Mouse (Mus musculus) hindbrain, embryonic 15.5 days (tissue): Measurements from ENCODE around the gene Zfp605. TPM values are rescaled to one million over a fixed set of nuclear protein-coding genes. Genes with fewer than 3 reads are reported as not detected.
"Not testable (repeated sequence)": the region's sequence is repeated elsewhere in the genome, so short reads cannot be mapped to it uniquely, and the experiment has no call there.

Source experiments
- ATAC-seq: fragments of 200-750 bp; cut with Nextera tagmentation; 2 replicates; pipeline ENCODE4 v1.8.0; 2017; ENCODE audit warnings: low read depth, moderate number of reproducible peaks, moderate TSS enrichment; ENCODE audit not compliant: low FRiP score
- H3K27ac ChIP-seq: fragments of 300-500 bp; sonication (generic); replicated peaks from 2 replicates; pipeline ENCODE4 v1.5.1; 2015; ENCODE audit warnings: mild to moderate bottlenecking, inconsistent platforms
- H3K27me3 ChIP-seq: fragments of 300-500 bp; sonication (generic); 2 replicates; pipeline ENCODE4 v1.6.1; 2015; ENCODE audit warnings: control low read depth, inconsistent platforms
- H3K36me3 ChIP-seq: fragments of 300-500 bp; sonication (generic); 2 replicates; pipeline ENCODE4 v1.6.1; 2015; ENCODE audit warnings: control low read depth, inconsistent platforms
- H3K4me1 ChIP-seq: fragments of 300-500 bp; sonication (generic); replicated peaks from 2 replicates; pipeline ENCODE4 v1.6.1; 2015; ENCODE audit warnings: control low read depth, inconsistent platforms
- H3K4me2 ChIP-seq: fragments of 300-500 bp; sonication (generic); 2 replicates; pipeline ENCODE4 v1.6.1; 2015; ENCODE audit warnings: moderate library complexity, mild to moderate bottlenecking, inconsistent platforms
- H3K4me3 ChIP-seq: fragments of 300-500 bp; sonication (generic); 2 replicates; pipeline ENCODE4 v1.5.1; 2015; ENCODE audit warnings: mild to moderate bottlenecking, inconsistent platforms
- H3K9ac ChIP-seq: fragments of 300-500 bp; sonication (generic); 2 replicates; pipeline ENCODE4 v1.6.1; 2015; ENCODE audit warnings: inconsistent platforms
- H3K9me3 ChIP-seq: fragments of 300-500 bp; sonication (generic); 2 replicates; pipeline ENCODE4 v1.6.1; 2016; ENCODE audit warnings: control low read depth, inconsistent platforms
- WGBS: fragments of 180-500 bp; shearing (Covaris S2); methylation state at CpG from one replicate; pipeline ENCODE4 v1.1.7; 2015; 5-methylcytosine and 5-hydroxymethylcytosine counted together
- polyA plus RNA-seq: library from polyadenylated mRNA; unstranded; fragments of >200 nt; fragmentation: Nextera tagmentation; extraction: Ambion mirVana; gene quantifications from 2 replicates; pipeline ENCODE4 v1.2.1, GENCODE M21; 2015

The Zfp605 gene
- 13.3 and 16.2 TPM in 2 replicates for polyA plus RNA-seq

- peak within 1 kb of the TSS; percentile 59 for H3K4me3 ChIP-seq
- no peaks in the 10 kb centered on the region for H3K9me3 ChIP-seq
- peaks cover 35% of the 10 kb centered on the region for H3K36me3 ChIP-seq
- peaks cover 18% of the 10 kb centered on the region for H3K4me1 ChIP-seq
- under 1% methylated on average over 12 of the region's 12 CpGs for WGBS
- peak within 1 kb of the TSS; percentile 60 for H3K9ac ChIP-seq
- peak within 1 kb of the TSS; percentile 94 for H3K27ac ChIP-seq
- peak within 1 kb of the TSS; percentile 76 for H3K4me2 ChIP-seq
- H3K27me3 ChIP-seq, result no peaks in the 10 kb centered on the region
- peak; percentile 77 for ATAC-seq
Measured at GRCm38 (mm10) chr5:110109991-110110441, at the start of gene Zfp605. Gene Zfp605 (plus strand): TSS chr5:110110092.

- ATAC-seq, H3K36me3 ChIP-seq, H3K4me3 ChIP-seq, H3K27ac ChIP-seq, H3K9ac ChIP-seq, H3K4me1 ChIP-seq, H3K27me3 ChIP-seq, H3K4me2 ChIP-seq: not testable (repeated sequence)
- peaks cover 13% of the 10 kb centered on the region; the same call in 1 of the 2 replicates for H3K9me3 ChIP-seq
- 96% methylated on average over 2 of the region's 2 CpGs for WGBS
Measured at GRCm38 (mm10) chr5:110072413-110072812, 37.5 kb upstream of the Zfp605 start, which contains the start of gene Gm17655. Gene Gm17655 (minus strand): TSS chr5:110072513.

GRCm38 (mm10) chr5:110082961-110083360 lies 26.9 kb upstream of the Zfp605 start:
- no peak for ATAC-seq
- no peak overlapping the region for H3K4me2 ChIP-seq
- H3K9me3 ChIP-seq, result peaks cover 22% of the 10 kb centered on the region
- no peak overlapping the region for H3K27ac ChIP-seq
- WGBS, result 88% methylated on average over 4 of the region's 4 CpGs
- no peak overlapping the region for H3K4me3 ChIP-seq
- no peaks in the 10 kb centered on the region for H3K27me3 ChIP-seq
- H3K9ac ChIP-seq, result no peak overlapping the region
- H3K4me1 ChIP-seq, result no peaks in the 10 kb centered on the region
- H3K36me3 ChIP-seq, result 0 out of 2 replicates have a peak, but pooled peaks cover 4% of the 10 kb centered on the region

- ATAC-seq, result no peak
- Histone ChIP-seq H3K4me1 (no peaks in the 10 kb centered on the region), H3K27ac (no peak overlapping the region), H3K4me3 (no peak overlapping the region), H3K27me3 (no peaks in the 10 kb centered on the region), H3K9me3 (0 out of 2 replicates have a peak, but pooled peaks cover under 1% of the 10 kb centered on the region), H3K36me3 (no peaks in the 10 kb centered on the region), H3K9ac (no peak overlapping the region), H3K4me2 (no peak overlapping the region)
- 34% methylated on average over 14 of the region's 14 CpGs for WGBS
Measured at GRCm38 (mm10) chr5:110086161-110086866, 23.6 kb upstream of the Zfp605 start.

- no peak for ATAC-seq
- peaks cover 5% of the 10 kb centered on the region; the same call in 1 of the 2 replicates for H3K4me1 ChIP-seq
- no peaks in the 10 kb centered on the region for H3K36me3 ChIP-seq
- no peak overlapping the region for H3K4me2 ChIP-seq
- no peaks in the 10 kb centered on the region for H3K27me3 ChIP-seq
- no peak overlapping the region for H3K9ac ChIP-seq
- H3K9me3 ChIP-seq, result no peaks in the 10 kb centered on the region
- H3K4me3 ChIP-seq, result no peak overlapping the region
- WGBS, result 78% methylated on average over 2 of the region's 2 CpGs
- no peak overlapping the region for H3K27ac ChIP-seq
Measured at GRCm38 (mm10) chr5:110091546-110091945, 18.3 kb upstream of the Zfp605 start.

GRCm38 (mm10) chr5:110094030-110094846 lies 15.7 kb upstream of the Zfp605 start, which contains the start of gene Gm35315:
Gene Gm35315 (minus strand): TSS chr5:110094420.
- Histone ChIP-seq H3K9ac (peak within 1 kb of the TSS; percentile 44), H3K36me3 (no peaks in the 10 kb centered on the region), H3K27me3 (no peaks in the 10 kb centered on the region), H3K27ac (peak within 1 kb of the TSS; percentile 70), H3K4me2 (peak within 1 kb of the TSS; percentile 75), H3K4me1 (peaks cover 5% of the 10 kb centered on the region; the same call in 1 of the 2 replicates), H3K4me3 (peak within 1 kb of the TSS; percentile 53), H3K9me3 (no peaks in the 10 kb centered on the region)
- peak; percentile 97 for ATAC-seq
- under 1% methylated on average over 24 of the region's 25 CpGs for WGBS

GRCm38 (mm10) chr5:110094847-110095213 lies 15.1 kb upstream of the Zfp605 start:
- WGBS, result 5% methylated on average over 4 of the region's 4 CpGs
- no peaks in the 10 kb centered on the region for H3K9me3 ChIP-seq
- peak overlapping the region; percentile 70; the same call in 1 of the 2 replicates for H3K27ac ChIP-seq
- peak overlapping the region; percentile 44 for H3K9ac ChIP-seq
- H3K36me3 ChIP-seq, result no peaks in the 10 kb centered on the region
- 0 out of 2 replicates have a peak, but pooled peaks have one; percentile 9 for ATAC-seq
- peak overlapping the region; percentile 53 for H3K4me3 ChIP-seq
- no peaks in the 10 kb centered on the region for H3K27me3 ChIP-seq
- H3K4me1 ChIP-seq, result peaks cover 5% of the 10 kb centered on the region; the same call in 1 of the 2 replicates
- H3K4me2 ChIP-seq, result peak overlapping the region; percentile 75

GRCm38 (mm10) chr5:110098991-110099477 lies 10.9 kb upstream of the Zfp605 start:
- ATAC-seq, result no peak
- WGBS, result 33% methylated on average over 1 of the region's 1 CpGs
- H3K4me2 ChIP-seq, result no peak overlapping the region

GRCm38 (mm10) chr5:110099656-110100580 lies 10.0 kb upstream of the Zfp605 start, which contains the start of gene Plcxd1:
Gene Plcxd1 (plus strand): TSS chr5:110099969.
- Histone ChIP-seq H3K9me3 (no peaks in the 10 kb centered on the region), H3K9ac (no peak within 1 kb of the TSS), H3K27ac (no peak within 1 kb of the TSS), H3K27me3 (no peaks in the 10 kb centered on the region), H3K4me1 (peaks cover 24% of the 10 kb centered on the region), H3K4me3 (peak within 1 kb of the TSS; percentile 41), H3K4me2 (peak within 1 kb of the TSS; percentile 82), H3K36me3 (peaks cover 25% of the 10 kb centered on the region)
- ATAC-seq, result 0 out of 2 replicates have a peak, but pooled peaks have one; percentile 7
- 6% methylated on average over 25 of the region's 25 CpGs for WGBS

More at GRCm38 (mm10) chr5:110098991-110099477, 10.9 kb upstream of the Zfp605 start:
- H3K4me1 ChIP-seq, result peaks cover 28% of the 10 kb centered on the region
- no peaks in the 10 kb centered on the region for H3K9me3 ChIP-seq
- no peak overlapping the region for H3K4me3 ChIP-seq
- H3K36me3 ChIP-seq, result peaks cover 16% of the 10 kb centered on the region
- no peak overlapping the region for H3K9ac ChIP-seq
- H3K27me3 ChIP-seq, result no peaks in the 10 kb centered on the region
- no peak overlapping the region for H3K27ac ChIP-seq

GRCm38 (mm10) chr5:110100921-110101631 lies 8.8 kb upstream of the Zfp605 start:
- Histone ChIP-seq H3K27ac (no peak overlapping the region), H3K4me1 (peaks cover 24% of the 10 kb centered on the region), H3K27me3 (no peaks in the 10 kb centered on the region), H3K9ac (peak overlapping the region; percentile 32), H3K9me3 (no peaks in the 10 kb centered on the region), H3K36me3 (peaks cover 36% of the 10 kb centered on the region), H3K4me3 (peak overlapping the region; percentile 41), H3K4me2 (peak overlapping the region; percentile 82)
- peak; percentile 29 for ATAC-seq
- 1% methylated on average over 36 of the region's 37 CpGs for WGBS
